Mouse (Mus musculus) heart, embryonic 14.5 days (tissue): ENCODE data around the gene Atxn2. TPM values are rescaled to one million over a fixed set of nuclear protein-coding genes. Genes with fewer than 3 reads are reported as not detected.

ENCODE experiments used
- ATAC-seq: fragments of 200-750 bp; cut with Nextera tagmentation; 2 replicates; pipeline ENCODE4 v1.8.0; 2017; ENCODE audit warnings: low read depth, moderate TSS enrichment; ENCODE audit not compliant: insufficient number of reproducible peaks, insufficient read depth, low FRiP score
- H3K27ac ChIP-seq, 2 experiments: fragments of 200-500 bp in 1 of 2; fragments of 300-500 bp in 1 of 2; sonication (generic) in 1 of 2; replicated peaks in 1 of 2; 2 replicates each; pipeline ENCODE4 v1.5.1; 2012 to 2014; ENCODE audit warnings: low read depth in 2 of 2, low read length in 2 of 2, control low read depth in 1 of 2, mild to moderate bottlenecking in 1 of 2, mixed read lengths in 1 of 2; ENCODE audit not compliant: control insufficient read depth in 1 of 2, insufficient read depth in 1 of 2
- H3K27me3 ChIP-seq: fragments of 300-500 bp; sonication (generic); 2 replicates; pipeline ENCODE4 v1.6.1; 2014; ENCODE audit warnings: mild to moderate bottlenecking, low read length, control low read depth; ENCODE audit not compliant: control insufficient read depth, insufficient read depth
- H3K36me3 ChIP-seq: fragments of 300-500 bp; sonication (generic); 2 replicates; pipeline ENCODE4 v1.6.1; 2014; ENCODE audit warnings: mild to moderate bottlenecking, control low read depth, low read length, mixed read lengths; ENCODE audit not compliant: control insufficient read depth, insufficient read depth
- H3K4me1 ChIP-seq, 2 experiments: fragments of 200-500 bp in 1 of 2; fragments of 300-500 bp in 1 of 2; sonication (generic) in 1 of 2; 2 replicates each; pipeline ENCODE4 v1.6.1; 2012 to 2014; ENCODE audit warnings: low read length in 2 of 2, control low read depth in 1 of 2, mixed read lengths in 1 of 2; ENCODE audit not compliant: control insufficient read depth in 2 of 2, insufficient read depth in 2 of 2
- H3K4me2 ChIP-seq: fragments of 300-500 bp; sonication (generic); 2 replicates; pipeline ENCODE4 v1.6.1; 2014; ENCODE audit warnings: mild to moderate bottlenecking, low read length
- H3K4me3 ChIP-seq, 2 experiments: fragments of 200-500 bp in 1 of 2; fragments of 300-500 bp in 1 of 2; sonication (generic) in 1 of 2; 2 replicates each; pipeline ENCODE4 v1.5.1; 2012 to 2014; ENCODE audit warnings: low read length in 2 of 2, mild to moderate bottlenecking in 2 of 2, control low read depth in 1 of 2, low read depth in 1 of 2, moderate library complexity in 1 of 2; ENCODE audit not compliant: control insufficient read depth in 1 of 2, insufficient read depth in 1 of 2
- H3K9ac ChIP-seq: fragments of 300-500 bp; sonication (generic); 2 replicates; pipeline ENCODE4 v1.6.1; 2014; ENCODE audit warnings: mild to moderate bottlenecking, low read length
- H3K9me3 ChIP-seq: fragments of 300-500 bp; sonication (generic); 2 replicates; pipeline ENCODE4 v1.6.1; 2016; ENCODE audit warnings: low read length, control low read depth; ENCODE audit not compliant: control insufficient read depth
- WGBS: fragments of 180-500 bp; shearing (Covaris S2); extraction: QIAGEN DNeasy Blood & Tissue Kit; methylation state at CpG from one replicate; pipeline ENCODE4 v1.1.7; 2014; 5-methylcytosine and 5-hydroxymethylcytosine counted together
- polyA plus RNA-seq: library from polyadenylated mRNA; unstranded; fragments of >200 nt; fragmentation: Nextera tagmentation; extraction: Ambion mirVana; gene quantifications from 2 replicates; pipeline ENCODE4 v1.2.1, GENCODE M21; 2014

Gene Atxn2
- polyA plus RNA-seq, 1 experiment from 2014 or later = 84.8 TPM

DNA sequence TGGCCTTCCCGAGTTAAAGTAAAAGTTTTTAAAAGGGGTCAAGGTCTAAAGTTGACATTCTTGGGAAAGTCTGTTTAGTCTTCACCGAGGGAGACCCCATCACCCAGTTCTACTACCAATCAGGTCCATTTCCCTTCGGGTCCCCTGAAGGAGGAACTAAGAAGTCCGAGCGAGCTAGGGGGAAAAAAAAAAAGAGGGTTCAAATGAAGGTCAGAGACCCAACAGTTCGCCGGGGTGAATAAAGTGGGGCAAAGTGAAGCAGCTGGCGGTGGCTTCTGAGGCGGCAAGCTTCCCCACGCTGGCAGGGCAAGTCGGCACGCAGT, 325 bp upstream of the Atxn2 start:
- H3K27ac ChIP-seq = peak overlapping the region; percentile 83 to 97
- under 1% methylated on average over 12 of the region's 12 CpGs for WGBS

DNA sequence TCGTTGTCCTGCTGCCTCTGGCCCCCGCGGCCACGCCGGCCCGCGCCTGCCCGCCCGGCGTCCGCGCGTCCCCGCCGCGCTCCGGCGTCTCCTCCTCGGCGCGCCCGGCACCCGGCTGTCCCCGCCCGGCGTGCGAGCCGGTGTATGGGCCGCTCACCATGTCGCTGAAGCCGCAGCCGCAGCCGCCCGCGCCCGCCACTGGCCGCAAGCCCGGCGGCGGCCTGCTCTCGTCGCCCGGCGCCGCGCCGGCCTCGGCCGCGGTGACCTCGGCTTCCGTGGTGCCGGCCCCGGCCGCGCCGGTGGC, 743 bp downstream of the Atxn2 start:
- ATAC-seq = no peak
- no peaks in the 10 kb centered on the region for H3K27me3 ChIP-seq
- H3K27ac ChIP-seq = peak overlapping the region; percentile 85 to 97
- H3K4me3 ChIP-seq = peak overlapping the region; percentile 96 to 99
- no peaks in the 10 kb centered on the region for H3K36me3 ChIP-seq
- H3K9me3 ChIP-seq = no peaks in the 10 kb centered on the region
- H3K9ac ChIP-seq = peak overlapping the region; percentile 93
- peak overlapping the region; percentile 86 for H3K4me2 ChIP-seq
- 0% methylated on average over 45 of the region's 57 CpGs for WGBS
- H3K4me1 ChIP-seq = peaks cover 9 to 34% of the 10 kb centered on the region in 2 experiments

More for the DNA sequence above, 325 bp upstream of the Atxn2 start:
- Histone ChIP-seq H3K9me3 (no peaks in the 10 kb centered on the region), H3K4me2 (peak overlapping the region; percentile 76), H3K36me3 (no peaks in the 10 kb centered on the region), H3K9ac (peak overlapping the region; percentile 93), H3K4me3 (peak overlapping the region; percentile 96 to 99), H3K27me3 (no peaks in the 10 kb centered on the region), H3K4me1 (peaks cover 5 to 27% of the 10 kb centered on the region in 2 experiments)
- ATAC-seq = no peak

DNA sequence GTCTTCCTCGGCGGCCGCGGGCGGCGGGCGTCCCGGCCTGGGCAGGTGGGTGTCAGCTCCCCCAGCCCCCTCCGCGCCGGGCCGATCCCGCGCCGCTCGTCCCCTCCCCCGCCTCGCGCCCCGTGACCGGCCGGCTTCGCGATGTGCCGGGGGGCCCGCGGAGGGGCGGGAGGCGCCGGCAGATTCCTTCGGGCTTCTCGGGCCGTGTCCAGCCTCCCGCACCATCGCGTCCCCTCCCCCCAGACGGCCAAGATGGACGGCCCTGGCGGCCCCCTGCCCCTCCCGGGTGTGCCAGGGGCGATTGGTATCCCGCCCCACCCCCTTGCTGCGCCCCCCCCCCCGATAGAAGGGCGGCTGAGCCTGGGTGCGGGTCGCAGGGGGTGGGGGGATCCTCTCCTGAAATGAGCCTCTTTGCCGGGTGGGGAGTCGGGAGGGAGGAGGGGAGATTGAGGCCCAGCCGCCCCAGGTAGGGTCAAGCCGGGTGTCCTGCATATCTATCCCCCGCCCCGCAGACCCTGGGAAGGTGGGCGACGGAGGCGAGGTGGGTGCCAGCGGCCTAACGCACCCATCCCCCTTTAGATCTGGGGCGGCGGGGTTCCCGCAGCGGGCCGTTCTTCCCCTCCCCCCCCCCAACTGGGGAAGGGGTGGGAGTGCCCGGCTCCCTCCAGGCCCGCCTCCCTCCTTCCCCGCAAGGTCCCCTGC, 1.2 kb downstream of the Atxn2 start:
- under 1% methylated on average over 56 of the region's 66 CpGs for WGBS
- Histone ChIP-seq H3K4me1 (peaks cover 9 to 34% of the 10 kb centered on the region in 2 experiments), H3K4me2 (peak overlapping the region; percentile 86), H3K9ac (peak overlapping the region; percentile 93), H3K27me3 (no peaks in the 10 kb centered on the region), H3K9me3 (no peaks in the 10 kb centered on the region), H3K27ac (peak overlapping the region; percentile 85 to 97), H3K36me3 (peaks cover 4% of the 10 kb centered on the region), H3K4me3 (peak overlapping the region; percentile 96 to 99)
- peak; percentile 48 for ATAC-seq

DNA sequence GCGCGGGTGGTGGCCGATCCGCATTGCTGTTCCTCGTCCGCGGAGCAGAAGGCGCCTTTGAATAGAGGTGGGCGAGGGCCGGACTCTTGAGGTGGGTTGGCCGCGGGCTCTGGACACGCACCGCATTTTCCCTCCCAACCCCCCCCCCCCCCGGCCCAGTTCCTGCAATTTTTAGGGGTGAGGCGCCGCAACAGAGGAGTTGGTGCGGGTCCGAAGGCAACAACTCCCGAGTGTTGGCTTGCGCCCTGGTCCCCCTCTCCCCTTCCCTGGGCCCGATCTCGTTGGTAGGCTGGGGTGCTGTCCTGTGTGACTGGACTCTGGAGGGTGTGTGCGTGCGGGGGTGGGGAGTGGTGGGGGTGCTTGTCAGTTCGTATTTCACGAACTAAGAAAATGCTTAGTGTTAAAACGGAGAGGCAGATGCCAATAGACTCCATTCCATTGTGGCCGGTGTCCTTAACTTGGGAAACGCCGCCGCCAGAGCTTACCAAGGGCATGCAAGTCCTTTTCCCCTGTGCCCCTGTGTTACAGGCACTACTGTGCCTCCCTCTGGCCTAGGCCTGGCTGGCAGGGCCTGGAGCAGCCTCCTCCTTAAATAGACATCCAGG, 1.9 kb downstream of the Atxn2 start:
- ATAC-seq = no peak
- WGBS = under 1% methylated on average over 32 of the region's 32 CpGs
- peak overlapping the region; percentile 86 for H3K4me2 ChIP-seq
- H3K36me3 ChIP-seq = peaks cover 10% of the 10 kb centered on the region
- no peaks in the 10 kb centered on the region for H3K27me3 ChIP-seq
- H3K9ac ChIP-seq = peak overlapping the region; percentile 93
- peaks cover 9 to 34% of the 10 kb centered on the region in 2 experiments for H3K4me1 ChIP-seq
- H3K4me3 ChIP-seq = peak overlapping the region; percentile 96 to 99
- H3K9me3 ChIP-seq = no peaks in the 10 kb centered on the region
- peak overlapping the region; percentile 81 to 97 for H3K27ac ChIP-seq

DNA sequence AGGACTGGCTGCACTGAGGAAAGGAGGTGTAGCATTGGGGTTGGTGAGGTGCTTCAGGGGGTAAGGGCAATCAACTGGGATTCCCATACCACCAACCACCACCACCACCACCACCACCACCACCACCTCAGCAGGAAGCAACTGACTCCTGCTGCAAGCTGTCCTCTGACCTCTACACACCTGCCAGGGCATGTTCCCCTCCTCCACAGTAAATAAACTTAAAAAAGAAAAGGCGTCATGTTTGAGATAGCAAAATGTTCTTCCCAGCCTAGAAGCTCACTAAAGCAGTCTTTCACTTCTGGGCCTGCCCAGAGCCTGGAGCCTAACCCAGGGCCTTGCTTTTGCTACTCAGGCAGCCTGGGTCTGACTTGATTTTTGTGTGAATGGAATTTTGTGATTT, 3.2 kb downstream of the Atxn2 start:
- WGBS = 59% methylated on average over 1 of the region's 1 CpGs
- H3K27ac ChIP-seq = 0 out of 4 replicates have a peak overlapping the region, but pooled peaks of 1 of the 2 experiments have one; percentile 24
- H3K9ac ChIP-seq = peak overlapping the region; percentile 93
- H3K4me1 ChIP-seq = peaks cover 11 to 45% of the 10 kb centered on the region in 2 experiments
- peaks cover 13% of the 10 kb centered on the region for H3K36me3 ChIP-seq
- no peak for ATAC-seq
- H3K4me3 ChIP-seq = peak overlapping the region in 1 of 2 experiments; percentile 11; a peak in 1 of 4 replicates
- H3K9me3 ChIP-seq = no peaks in the 10 kb centered on the region
- H3K4me2 ChIP-seq = peak overlapping the region; percentile 86
- no peaks in the 10 kb centered on the region for H3K27me3 ChIP-seq

DNA sequence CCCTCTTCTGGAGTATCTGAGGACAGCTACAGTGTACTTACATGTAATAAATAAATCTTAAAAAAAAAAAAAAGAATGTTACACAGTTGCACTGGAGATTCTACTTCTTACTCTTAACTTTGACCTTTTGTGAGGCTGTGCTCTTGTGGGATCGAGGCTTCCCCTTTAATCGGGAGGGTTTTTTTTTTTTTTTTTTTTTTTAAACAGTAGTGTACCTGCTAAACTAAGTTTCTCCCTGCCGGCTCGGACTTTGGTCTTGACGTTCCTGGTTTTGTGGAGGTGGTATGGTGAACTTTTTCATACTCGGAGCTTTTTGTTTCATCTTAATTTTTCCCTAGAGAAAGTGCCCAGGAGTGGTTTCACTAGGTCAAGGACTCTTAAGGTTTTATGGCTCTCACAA, 3.8 kb downstream of the Atxn2 start:
- 0 out of 2 replicates have a peak overlapping the region, but pooled peaks have one; percentile 17 for H3K4me2 ChIP-seq
- H3K36me3 ChIP-seq = peaks cover 13% of the 10 kb centered on the region
- peaks cover 14 to 51% of the 10 kb centered on the region in 2 experiments for H3K4me1 ChIP-seq
- H3K27ac ChIP-seq = no peak overlapping the region
- no peak for ATAC-seq
- H3K9ac ChIP-seq = peak overlapping the region; percentile 34; the same call in 1 of the 2 replicates
- H3K4me3 ChIP-seq = no peak overlapping the region
- no peaks in the 10 kb centered on the region for H3K9me3 ChIP-seq
- 85% methylated on average over 6 of the region's 6 CpGs for whole genome bisulfite sequencing
- H3K27me3 ChIP-seq = no peaks in the 10 kb centered on the region

DNA sequence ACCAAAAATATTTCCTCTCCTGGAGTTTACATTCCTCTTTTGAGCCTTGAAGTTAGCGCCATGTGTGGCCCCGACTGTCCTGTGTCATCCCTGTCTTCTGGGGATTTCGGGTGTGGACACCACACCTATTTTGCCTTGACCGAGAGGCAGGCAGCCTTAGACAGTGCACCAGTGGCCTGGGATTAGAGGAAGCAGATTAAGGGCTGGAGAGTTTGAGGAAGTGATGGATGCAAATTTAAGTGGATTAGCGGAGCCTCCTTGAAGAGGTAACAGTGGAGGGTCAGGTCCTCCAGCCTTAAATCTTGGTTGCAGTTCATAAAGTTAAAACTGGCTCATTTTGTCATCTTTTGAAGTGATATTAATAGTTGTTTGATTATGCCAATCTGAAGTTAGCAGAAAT, 7.3 kb downstream of the Atxn2 start:
- no peaks in the 10 kb centered on the region for H3K27me3 ChIP-seq
- 68% methylated on average over 5 of the region's 5 CpGs for WGBS
- H3K4me2 ChIP-seq = no peak overlapping the region
- H3K4me3 ChIP-seq = no peak overlapping the region
- ATAC-seq = no peak
- H3K36me3 ChIP-seq = peaks cover 13% of the 10 kb centered on the region
- H3K4me1 ChIP-seq = peaks cover 15 to 62% of the 10 kb centered on the region in 2 experiments
- H3K27ac ChIP-seq = no peak overlapping the region
- H3K9me3 ChIP-seq = no peaks in the 10 kb centered on the region
- no peak overlapping the region for H3K9ac ChIP-seq
